Mouse (Mus musculus): Measurements from ENCODE around the gene Irs1. TPM values are rescaled to one million over a fixed set of nuclear protein-coding genes. Genes with fewer than 3 reads are reported as not detected.

The Irs1 gene
- polyA plus RNA-seq, 1 experiment from 2014 or later, result 2.1 TPM

DNA sequence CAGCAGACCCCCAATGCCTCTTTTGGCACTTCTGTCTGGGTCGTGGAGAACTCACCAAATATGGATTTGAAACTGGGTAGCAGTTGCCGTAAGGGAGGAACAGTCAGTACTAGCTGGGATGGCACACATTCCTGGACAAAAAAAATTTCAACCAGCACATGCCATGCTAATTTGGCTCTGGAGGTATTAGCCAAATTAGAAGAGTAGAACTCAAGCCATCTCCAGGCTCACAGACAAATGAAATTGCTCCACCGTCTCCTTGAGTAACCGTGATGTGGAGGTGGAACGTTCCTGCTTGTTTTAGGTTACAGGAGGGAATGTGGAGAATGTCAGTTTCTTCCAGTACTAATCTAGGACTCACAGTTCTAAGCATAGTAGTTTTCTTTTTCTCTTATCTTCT, 83.7 kb downstream of the Irs1 start:
- no peak for ATAC-seq
- Histone ChIP-seq H3K4me3 (ENCODE audit: low read length) (no peak overlapping the region), H3K9ac (ENCODE audit: low read depth, low read length) (no peak overlapping the region), H3K4me2 (ENCODE audit: low read depth, low read length) (no peak overlapping the region), H3K4me1 (ENCODE audit: control insufficient read depth, insufficient read depth, low read length) (no peaks in the 10 kb centered on the region), H3K36me3 (ENCODE audit: control insufficient read depth, insufficient read depth, low read length) (no peaks in the 10 kb centered on the region), H3K27me3 (replicated peaks; ENCODE audit: control insufficient read depth, insufficient read depth, low read length) (no peaks in the 10 kb centered on the region), H3K9me3 (ENCODE audit: control insufficient read depth, low read length) (no peaks in the 10 kb centered on the region), H3K27ac (ENCODE audit: low read length) (no peak overlapping the region)
- WGBS, result 82% methylated on average over 5 of the region's 5 CpGs

- no peak for ATAC-seq
- no peaks in the 10 kb centered on the region for H3K36me3 ChIP-seq (ENCODE audit: control insufficient read depth, insufficient read depth, low read length)
- no peaks in the 10 kb centered on the region for H3K9me3 ChIP-seq (ENCODE audit: control insufficient read depth, low read length)
- H3K9ac ChIP-seq (ENCODE audit: low read depth, low read length), result no peak overlapping the region
- H3K27me3 ChIP-seq (replicated peaks; ENCODE audit: control insufficient read depth, insufficient read depth, low read length), result no peaks in the 10 kb centered on the region
- no peak overlapping the region for H3K27ac ChIP-seq (ENCODE audit: low read length)
- no peak overlapping the region for H3K4me2 ChIP-seq (ENCODE audit: low read depth, low read length)
- H3K4me1 ChIP-seq (ENCODE audit: control insufficient read depth, insufficient read depth, low read length), result 0 out of 2 replicates have a peak, but pooled peaks cover 3% of the 10 kb centered on the region
- 62% methylated on average over 7 of the region's 7 CpGs for WGBS
- no peak overlapping the region for H3K4me3 ChIP-seq (ENCODE audit: low read length)
These were observed 90.6 kb downstream of the Irs1 start for GRCm38 (mm10) chr1:82200636-82201035.

DNA sequence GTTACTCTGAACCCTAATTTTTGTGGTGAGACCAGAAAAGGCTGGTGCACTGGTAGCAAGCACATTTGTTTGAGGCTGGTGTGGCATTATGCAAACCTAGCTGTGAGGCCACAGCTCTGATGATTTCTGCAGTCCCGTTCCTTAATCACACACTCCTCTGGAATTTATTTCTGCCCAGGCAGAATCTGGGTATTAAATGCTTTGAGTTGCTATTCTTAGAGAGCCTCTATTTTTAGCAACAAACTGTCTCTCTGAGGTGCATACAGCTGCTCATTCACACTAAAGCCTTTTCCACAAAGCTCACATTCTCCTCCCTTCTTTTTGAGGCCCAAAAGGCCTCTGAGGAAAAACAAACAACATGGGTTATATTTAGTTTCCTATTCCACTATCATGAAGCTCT, 91.3 kb downstream of the Irs1 start:
- peak overlapping the region; percentile 23; the same call in 1 of the 2 replicates for H3K27ac ChIP-seq (ENCODE audit: low read length)

GRCm38 (mm10) chr1:82191579-82191978, 99.6 kb downstream of the Irs1 start:
- Histone ChIP-seq H3K4me3 (ENCODE audit: low read length) (no peak overlapping the region), H3K9me3 (ENCODE audit: control insufficient read depth, low read length) (no peaks in the 10 kb centered on the region), H3K9ac (ENCODE audit: low read depth, low read length) (no peak overlapping the region), H3K4me2 (ENCODE audit: low read depth, low read length) (no peak overlapping the region), H3K36me3 (ENCODE audit: control insufficient read depth, insufficient read depth, low read length) (no peaks in the 10 kb centered on the region), H3K27ac (ENCODE audit: low read length) (no peak overlapping the region), H3K27me3 (replicated peaks; ENCODE audit: control insufficient read depth, insufficient read depth, low read length) (no peaks in the 10 kb centered on the region), H3K4me1 (ENCODE audit: control insufficient read depth, insufficient read depth, low read length) (peaks cover 4% of the 10 kb centered on the region; the same call in 1 of the 2 replicates)
- WGBS, result 64% methylated on average over 3 of the region's 3 CpGs
- ATAC-seq, result no peak

More for the DNA sequence above, 91.3 kb downstream of the Irs1 start:
- peak; percentile 46; the same call in 1 of the 2 replicates for ATAC-seq
- no peak overlapping the region for H3K9ac ChIP-seq (ENCODE audit: low read depth, low read length)
- H3K4me1 ChIP-seq (ENCODE audit: control insufficient read depth, insufficient read depth, low read length), result 0 out of 2 replicates have a peak, but pooled peaks cover 3% of the 10 kb centered on the region
- 19% methylated on average over 1 of the region's 1 CpGs for WGBS
- no peaks in the 10 kb centered on the region for H3K9me3 ChIP-seq (ENCODE audit: control insufficient read depth, low read length)
- H3K4me3 ChIP-seq (ENCODE audit: low read length), result no peak overlapping the region
- H3K27me3 ChIP-seq (replicated peaks; ENCODE audit: control insufficient read depth, insufficient read depth, low read length), result no peaks in the 10 kb centered on the region
- no peaks in the 10 kb centered on the region for H3K36me3 ChIP-seq (ENCODE audit: control insufficient read depth, insufficient read depth, low read length)
- no peak overlapping the region for H3K4me2 ChIP-seq (ENCODE audit: low read depth, low read length)

DNA sequence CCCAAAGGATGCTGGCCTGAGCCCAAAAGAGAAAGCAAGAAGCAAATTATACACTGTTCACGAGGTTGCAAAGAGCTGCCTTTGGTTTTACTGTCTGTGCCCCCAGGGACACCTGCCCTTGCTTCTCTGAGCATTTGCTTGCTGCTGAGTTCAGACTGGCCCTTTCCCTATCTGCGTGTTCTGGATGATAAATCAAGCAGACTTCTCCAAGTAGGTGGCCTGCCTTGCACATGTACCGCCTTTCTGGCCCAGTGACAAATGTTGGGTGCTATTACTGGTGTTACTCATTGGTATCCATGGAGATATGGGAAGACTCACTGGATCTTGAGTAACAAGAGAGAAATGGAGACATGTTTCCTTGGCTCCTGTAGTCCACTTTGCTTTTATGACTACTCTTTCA, 101.7 kb downstream of the Irs1 start:
- Histone ChIP-seq H3K4me3 (ENCODE audit: low read length) (no peak overlapping the region), H3K4me2 (ENCODE audit: low read depth, low read length) (no peak overlapping the region), H3K9me3 (ENCODE audit: control insufficient read depth, low read length) (no peaks in the 10 kb centered on the region), H3K9ac (ENCODE audit: low read depth, low read length) (no peak overlapping the region), H3K36me3 (ENCODE audit: control insufficient read depth, insufficient read depth, low read length) (no peaks in the 10 kb centered on the region), H3K27me3 (replicated peaks; ENCODE audit: control insufficient read depth, insufficient read depth, low read length) (no peaks in the 10 kb centered on the region), H3K27ac (ENCODE audit: low read length) (no peak overlapping the region), H3K4me1 (ENCODE audit: control insufficient read depth, insufficient read depth, low read length) (peaks cover 4% of the 10 kb centered on the region; the same call in 1 of the 2 replicates)
- ATAC-seq, result 0 out of 2 replicates have a peak, but pooled peaks have one; percentile 48
- 23% methylated on average over 3 of the region's 3 CpGs for WGBS

- H3K4me2 ChIP-seq (ENCODE audit: low read depth, low read length), result no peak overlapping the region
- no peak overlapping the region for H3K9ac ChIP-seq (ENCODE audit: low read depth, low read length)
- H3K27ac ChIP-seq (ENCODE audit: low read length), result no peak overlapping the region
- peak; percentile 88 for ATAC-seq
- WGBS, result 53% methylated on average over 10 of the region's 10 CpGs
- H3K4me1 ChIP-seq (ENCODE audit: control insufficient read depth, insufficient read depth, low read length), result peaks cover 4% of the 10 kb centered on the region; the same call in 1 of the 2 replicates
- no peaks in the 10 kb centered on the region for H3K9me3 ChIP-seq (ENCODE audit: control insufficient read depth, low read length)
- no peaks in the 10 kb centered on the region for H3K27me3 ChIP-seq (replicated peaks; ENCODE audit: control insufficient read depth, insufficient read depth, low read length)
- H3K36me3 ChIP-seq (ENCODE audit: control insufficient read depth, insufficient read depth, low read length), result no peaks in the 10 kb centered on the region
- no peak overlapping the region for H3K4me3 ChIP-seq (ENCODE audit: low read length)
These were observed 102.5 kb downstream of the Irs1 start for GRCm38 (mm10) chr1:82188549-82189231.

- ATAC-seq, result no peak
- Histone ChIP-seq H3K9me3 (ENCODE audit: control insufficient read depth, low read length) (no peaks in the 10 kb centered on the region), H3K4me3 (ENCODE audit: low read length) (no peak overlapping the region), H3K27ac (ENCODE audit: low read length) (no peak overlapping the region), H3K36me3 (ENCODE audit: control insufficient read depth, insufficient read depth, low read length) (no peaks in the 10 kb centered on the region), H3K4me1 (ENCODE audit: control insufficient read depth, insufficient read depth, low read length) (no peaks in the 10 kb centered on the region), H3K9ac (ENCODE audit: low read depth, low read length) (no peak overlapping the region), H3K27me3 (replicated peaks; ENCODE audit: control insufficient read depth, insufficient read depth, low read length) (no peaks in the 10 kb centered on the region), H3K4me2 (ENCODE audit: low read depth, low read length) (no peak overlapping the region)
- WGBS, result 62% methylated on average over 8 of the region's 8 CpGs
These were observed 107.2 kb downstream of the Irs1 start for GRCm38 (mm10) chr1:82183913-82184442.

Other genes starting within 250 kb of the Irs1 start
- gene Gm9747, start 58.3 kb downstream of the Irs1 start, polyA plus RNA-seq (2015; fragmentation: Nextera tagmentation; extraction: Ambion mirVana), result 7.2 and 7.8 TPM in 2 replicates
- 12.7 and 13.0 TPM in 2 replicates for gene Rhbdd1, start 25.0 kb upstream of the Irs1 start, polyA plus RNA-seq (2015; fragmentation: Nextera tagmentation; extraction: Ambion mirVana)